Mouse (Mus musculus): ENCODE results near the gene Pla2g12a.

- TF ChIP-seq EP300 (IDR thresholded peaks at IDR 0.05; ENCODE audit: low read depth) = no peak
- no peak for TF ChIP-seq CTCF (IDR thresholded peaks at IDR 0.05; ENCODE audit: low read depth)
Measured at GRCm38 (mm10) chr3:129898886-129899285, 20.5 kb downstream of the Pla2g12a start.
